Mouse (Mus musculus) gonadal fat pad, adult 2 months (tissue): ENCODE data around the gene Dscam. TPM values are rescaled to one million over a fixed set of nuclear protein-coding genes. Genes with fewer than 3 reads are reported as not detected.

Experiments
- DNase-seq: peaks from one replicate; pipeline ENCODE4 v3.0.0-alpha.2; 2012; ENCODE audit warnings: low read depth
- polyA plus RNA-seq: library from polyadenylated mRNA; depleted of rRNA; stranded (reverse); fragments of >200 nt; gene quantifications from 2 replicates; pipeline ENCODE4 v1.2.3, GENCODE M21; 2012; rRNA removed

Gene Dscam
- polyA plus RNA-seq, 1 experiment, result 0.09 TPM

- no peak for DNase-seq
Observed at GRCm38 (mm10) chr16:96558341-96558740, 612.2 kb downstream of the Dscam start.

- no peak for DNase-seq
Observed at GRCm38 (mm10) chr16:96556621-96557020, 613.9 kb downstream of the Dscam start.

- DNase-seq, result no peak
Observed at GRCm38 (mm10) chr16:96555412-96555811, 615.1 kb downstream of the Dscam start.

GRCm38 (mm10) chr16:96552680-96553079 is 617.9 kb downstream of the Dscam start:
- no peak for DNase-seq

- DNase-seq, result no peak
Observed at GRCm38 (mm10) chr16:96541056-96541455, 629.5 kb downstream of the Dscam start.

Other genes with a start within 250 kb of the Dscam start
- 3.5 and 4.4 TPM in 2 replicates for gene Bace2, start 186.0 kb upstream of the Dscam start, polyA plus RNA-seq